Mouse (Mus musculus) left cerebral cortex, adult 9 months (tissue): Measurements from ENCODE around the gene Ceacam20.
"Not testable (repeated sequence)": the region's sequence is repeated elsewhere in the genome, so short reads cannot be mapped to it uniquely, and the experiment has no call there.

Experiments used
- DNase-seq, 2 experiments: peaks; one replicate each; pipeline ENCODE4 v3.0.0; 2022; ENCODE audit warnings: low spot score in 2 of 2

Gene Ceacam20

DNA sequence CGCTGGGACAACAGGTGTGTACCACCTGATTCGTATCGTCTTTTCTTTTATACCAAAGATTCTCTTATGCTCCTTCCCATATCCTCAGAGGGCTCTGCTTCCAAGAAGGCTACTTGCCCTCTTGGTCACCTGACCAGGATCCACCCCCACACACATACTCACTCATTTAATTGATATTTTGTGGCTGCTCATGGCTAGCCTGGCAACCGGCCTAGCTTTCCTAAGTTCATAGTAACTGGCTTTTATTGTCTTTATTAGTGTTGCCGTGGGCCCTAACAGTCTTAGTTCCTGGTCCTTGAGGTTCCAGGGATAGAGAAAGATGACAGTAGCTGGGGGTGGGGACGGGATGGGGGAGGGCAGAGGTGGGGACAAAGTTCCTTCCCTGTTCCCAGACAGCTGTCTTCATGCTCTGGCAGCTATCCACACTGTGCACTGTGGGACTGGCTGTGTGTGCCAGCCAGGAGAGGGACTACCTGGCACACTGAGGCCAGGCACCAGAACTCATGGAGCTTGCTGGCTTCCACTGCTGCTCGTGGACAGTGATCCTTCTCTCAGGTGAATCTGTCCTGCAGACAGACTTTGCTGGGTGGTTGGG, at the start of gene Ceacam20:
Gene Ceacam20, plus strand, starts transcription at position 428 of the 595 bp plus-strand sequence.
- no peak for DNase-seq

DNA sequence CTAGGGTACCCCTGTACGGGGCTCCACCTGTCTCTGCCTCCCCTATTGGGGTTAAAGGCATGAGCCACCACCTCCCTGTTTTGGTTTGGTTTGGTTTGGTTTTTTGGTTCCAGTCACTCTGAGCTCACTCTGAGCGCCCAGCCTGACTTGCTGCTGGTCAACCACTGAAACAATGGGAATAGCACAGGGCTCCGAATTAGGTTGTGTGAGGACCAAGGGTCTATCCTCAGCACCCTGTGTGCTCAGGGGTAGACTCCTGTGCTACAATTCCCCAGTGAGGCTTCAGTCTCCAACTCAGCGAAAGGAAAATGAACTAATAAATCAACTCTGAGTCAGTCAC, 45.1 kb upstream of the Ceacam20 start:
- DNase-seq = no peak

DNA sequence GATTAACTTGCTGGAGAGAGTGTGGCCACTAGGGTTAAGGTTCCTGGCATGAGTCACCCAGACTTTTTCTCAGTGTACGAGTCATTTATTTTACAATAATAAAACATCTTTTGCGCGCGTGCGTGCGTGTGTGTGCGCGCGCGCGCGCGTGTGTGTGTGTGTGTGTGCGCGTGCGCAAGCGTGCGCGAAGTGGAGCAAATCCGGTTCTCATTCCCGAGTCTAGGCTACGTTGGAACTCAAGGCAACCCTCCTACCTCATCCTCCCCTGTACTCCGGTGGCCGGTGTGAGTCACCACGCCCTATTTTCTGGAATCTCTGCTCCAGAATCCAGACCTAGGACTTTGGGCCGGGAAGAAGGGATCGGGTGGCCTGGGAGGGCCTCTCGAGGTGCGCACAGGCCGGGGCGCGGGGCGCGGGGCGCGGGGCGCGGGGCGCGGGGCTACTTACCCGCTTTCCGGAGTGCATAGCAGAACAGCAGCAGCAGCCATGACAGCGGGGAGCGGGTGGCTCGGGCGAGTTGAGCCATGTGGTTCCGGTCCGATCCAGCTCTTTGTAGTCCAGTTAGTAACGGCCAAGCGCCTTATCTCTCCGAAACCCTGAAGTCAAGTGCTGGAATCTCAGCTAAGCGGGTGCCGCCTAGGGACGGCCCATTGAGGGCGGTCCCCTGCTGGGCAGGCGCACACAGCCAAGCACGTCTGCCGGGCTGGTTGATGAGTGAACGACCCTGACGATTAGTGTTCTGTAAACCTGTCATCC, 44.5 kb upstream of the Ceacam20 start, which contains the start of gene Pvr:
Gene Pvr, minus strand, starts transcription at position 655 of the 756 bp plus-strand sequence.
- DNase-seq = peak in 1 of 2 experiments; percentile 74

DNA sequence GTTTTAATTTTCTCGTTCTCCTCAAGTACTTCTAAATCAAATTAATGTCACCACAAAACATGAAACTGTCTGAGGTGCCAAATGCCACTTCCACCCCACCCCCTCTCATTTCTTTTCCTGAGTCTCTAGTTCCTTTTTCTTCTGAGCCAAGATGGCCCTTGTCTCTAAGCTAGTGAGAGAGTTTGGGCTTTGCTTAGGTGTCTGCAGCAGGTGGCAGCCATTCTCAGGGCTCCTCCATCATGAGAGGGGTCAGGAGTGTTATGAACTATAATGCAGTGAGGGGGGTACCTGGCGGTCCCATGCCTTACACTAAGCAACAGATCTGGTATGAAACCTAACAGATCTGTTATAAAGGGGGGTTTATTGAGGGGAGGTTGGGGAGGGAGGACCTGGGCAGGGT, 41.9 kb upstream of the Ceacam20 start:
- no peak for DNase-seq

DNA sequence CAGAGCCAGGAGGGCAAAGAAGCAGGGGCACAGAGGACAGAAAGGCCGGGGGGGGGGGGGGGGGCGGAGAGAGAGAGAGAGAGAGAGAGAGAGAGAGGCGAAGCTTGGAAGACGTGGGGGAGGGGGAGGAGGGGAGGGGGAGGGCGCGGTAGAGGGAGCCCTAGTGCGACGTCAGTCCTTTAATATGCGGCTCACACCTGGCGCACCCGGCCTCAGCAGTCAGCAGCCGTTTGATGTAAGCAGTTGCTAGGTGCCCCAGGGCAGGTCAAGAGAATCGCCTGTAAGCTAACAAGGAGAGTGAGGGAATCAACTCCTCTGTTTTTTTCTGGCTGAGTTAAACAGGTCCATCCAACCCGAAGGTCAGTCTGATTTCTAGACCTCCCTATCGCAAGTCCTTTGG, 41.4 kb upstream of the Ceacam20 start:
- DNase-seq = no peak

DNA sequence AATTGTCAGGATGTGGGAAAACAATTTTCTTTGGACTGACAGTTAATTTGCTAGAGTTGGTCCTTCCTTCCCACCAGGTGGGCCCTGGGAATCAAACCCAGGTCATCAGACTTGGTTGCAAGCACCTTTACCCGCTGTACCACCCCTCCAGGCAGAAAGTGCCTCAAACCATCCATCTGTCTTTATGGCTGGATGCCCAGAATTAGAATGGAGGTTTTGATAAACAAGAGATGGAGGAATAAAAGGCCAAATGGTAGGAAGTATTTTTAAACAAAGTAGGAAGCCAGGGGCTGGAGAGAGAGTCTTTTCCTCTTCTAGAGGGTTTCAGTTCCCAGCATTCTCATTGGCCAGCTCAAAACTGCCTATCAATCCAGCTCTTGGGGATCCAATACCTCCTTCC, 39.8 kb upstream of the Ceacam20 start:
- no peak for DNase-seq

DNA sequence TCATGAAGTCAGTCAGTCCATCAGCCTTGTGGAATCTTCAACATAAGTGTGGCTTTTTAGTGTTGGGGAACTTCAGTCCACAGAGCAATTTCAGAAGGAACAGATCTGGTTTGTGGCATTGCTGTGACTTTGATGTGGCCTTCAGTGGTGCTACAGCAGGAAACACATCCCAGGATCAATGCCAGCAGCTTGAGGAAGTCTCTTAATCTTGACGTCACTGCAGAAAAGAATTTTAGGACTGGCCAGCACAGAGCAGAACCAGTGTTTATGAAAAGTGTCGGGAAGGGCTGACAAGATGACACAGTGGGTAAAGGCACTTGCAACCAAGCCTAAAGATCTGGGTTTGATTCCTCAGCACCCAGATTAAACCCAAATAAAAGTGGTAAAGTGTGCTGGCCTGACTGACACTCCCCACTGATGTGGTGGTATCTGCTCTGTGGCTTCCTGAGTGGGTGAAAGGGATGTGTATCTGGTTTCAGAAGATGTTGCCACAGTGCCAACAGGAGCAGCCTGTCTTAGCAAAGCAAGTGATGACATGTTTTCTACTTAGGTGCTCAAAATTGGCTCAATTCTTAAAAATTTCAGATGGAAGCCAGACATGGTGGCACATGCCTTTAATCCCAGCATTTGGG, 38.2 kb upstream of the Ceacam20 start:
- DNase-seq = no peak

DNA sequence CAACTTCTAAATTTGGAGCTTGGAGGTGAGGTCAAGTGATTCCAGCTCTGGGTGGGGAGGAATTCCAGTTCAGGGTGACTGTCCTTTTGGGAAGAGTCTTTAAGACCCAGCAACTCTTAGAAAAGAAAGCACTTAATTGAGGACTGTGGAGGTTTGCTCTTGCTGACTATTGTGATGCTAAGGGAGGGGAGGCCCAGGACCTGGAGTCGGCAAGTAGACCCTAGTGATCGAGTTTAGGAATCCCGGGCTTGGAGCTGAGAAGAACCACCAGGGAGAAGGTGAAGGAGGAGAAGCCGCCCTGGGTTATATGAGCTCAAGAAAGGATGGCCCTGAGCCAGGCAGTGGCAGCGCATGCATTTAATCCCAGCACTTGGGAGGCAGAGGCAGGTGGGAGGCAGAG, 36.7 kb upstream of the Ceacam20 start:
- DNase-seq = no peak

DNA sequence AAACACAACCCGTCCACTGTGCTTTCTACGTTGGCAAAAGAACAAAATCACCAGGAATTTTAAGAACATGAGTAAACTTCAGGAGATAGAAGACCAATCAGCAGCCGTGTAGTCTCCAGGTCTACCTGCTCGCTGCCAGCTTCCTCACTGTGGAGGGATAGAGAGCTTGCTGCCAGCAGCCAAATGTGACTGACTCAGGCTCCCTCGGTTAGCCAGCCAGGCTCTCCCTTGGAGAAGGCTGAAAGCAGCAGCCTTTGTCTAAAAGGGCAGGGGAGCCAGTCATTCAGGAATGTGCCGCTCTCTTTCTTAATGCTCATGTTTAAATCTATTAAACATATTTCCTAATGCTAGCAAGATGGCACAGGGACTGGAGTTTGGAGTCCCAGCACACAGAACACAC, 34.7 kb upstream of the Ceacam20 start:
- not testable (repeated sequence) for DNase-seq

DNA sequence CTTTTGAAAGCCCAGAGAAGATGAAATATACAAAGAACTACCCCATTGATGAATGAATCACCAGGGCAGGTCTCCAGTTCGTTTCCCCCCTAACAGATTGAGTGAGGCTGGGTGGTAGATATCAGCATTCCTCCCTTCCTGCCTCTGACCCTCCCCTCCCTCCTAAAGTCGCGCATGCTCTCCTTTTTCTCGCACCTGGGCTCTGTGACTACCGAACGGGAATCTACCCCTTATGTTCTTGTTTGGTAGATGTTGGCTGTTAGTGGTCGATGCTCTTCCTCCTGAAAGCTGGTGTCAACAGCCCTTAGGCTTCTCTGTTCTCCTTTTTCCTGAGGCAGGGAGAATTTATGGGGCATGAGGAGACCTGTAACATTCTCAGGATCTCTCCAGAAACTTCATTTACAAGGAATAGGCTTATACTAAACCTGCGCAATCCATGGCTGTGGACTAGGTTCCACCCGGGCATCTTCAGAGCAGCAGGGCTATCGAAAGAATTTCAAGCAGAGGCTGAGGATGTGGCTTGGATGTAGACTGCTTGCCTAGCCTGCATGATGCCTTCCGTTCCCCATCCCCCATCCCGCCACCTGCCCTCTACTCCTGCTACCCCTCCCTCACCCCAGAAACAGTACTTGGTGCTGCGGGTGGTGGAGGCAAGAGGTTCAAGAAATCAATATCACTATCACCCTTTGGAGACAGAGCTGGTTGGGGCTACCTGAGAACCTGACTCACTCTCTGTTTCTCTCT, 32.9 kb upstream of the Ceacam20 start:
- DNase-seq = no peak

DNA sequence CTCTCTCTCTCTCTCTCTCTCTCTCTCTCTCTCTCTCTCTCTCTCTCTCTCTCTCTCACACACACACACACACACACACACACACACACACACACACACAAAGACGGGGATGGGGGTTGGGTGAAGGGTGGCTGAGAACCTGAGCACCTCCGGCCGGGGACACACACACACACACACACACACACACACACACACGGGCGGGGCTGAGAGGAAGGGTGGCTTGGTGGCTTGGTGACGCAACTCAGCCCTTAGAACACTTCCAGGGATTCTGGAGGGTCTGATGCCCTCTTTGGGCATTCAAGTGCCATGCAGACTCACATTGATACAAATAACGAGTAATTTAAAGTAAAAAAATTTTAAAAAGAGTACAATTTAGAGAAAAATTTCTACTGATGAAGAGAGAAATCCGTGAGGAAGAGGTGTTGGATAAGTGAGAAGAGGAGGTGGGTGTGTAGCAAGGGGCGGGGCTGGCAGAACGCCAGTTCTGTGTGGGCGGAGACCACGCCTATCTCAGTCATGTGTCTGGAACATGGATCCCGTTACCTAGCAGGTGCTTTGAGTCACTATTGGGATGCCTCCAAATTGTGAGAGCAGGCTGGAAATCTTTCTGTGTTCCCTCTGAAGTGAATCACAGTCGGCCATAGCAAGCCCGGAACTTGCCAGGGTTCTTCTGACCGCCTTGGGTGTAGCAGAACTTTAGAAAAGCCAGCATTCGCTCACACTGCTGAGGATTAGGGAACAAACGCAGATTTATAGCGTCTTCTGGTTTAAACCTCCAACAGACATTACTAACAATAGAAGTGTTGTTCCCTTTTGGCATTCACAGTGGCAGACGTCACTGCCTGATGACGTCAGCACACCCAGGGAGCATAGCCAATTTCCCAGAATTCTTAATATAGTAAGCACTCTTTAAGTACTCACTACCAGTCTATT, 32.1 kb upstream of the Ceacam20 start:
- peak; percentile 66 to 89 for DNase-seq

DNA sequence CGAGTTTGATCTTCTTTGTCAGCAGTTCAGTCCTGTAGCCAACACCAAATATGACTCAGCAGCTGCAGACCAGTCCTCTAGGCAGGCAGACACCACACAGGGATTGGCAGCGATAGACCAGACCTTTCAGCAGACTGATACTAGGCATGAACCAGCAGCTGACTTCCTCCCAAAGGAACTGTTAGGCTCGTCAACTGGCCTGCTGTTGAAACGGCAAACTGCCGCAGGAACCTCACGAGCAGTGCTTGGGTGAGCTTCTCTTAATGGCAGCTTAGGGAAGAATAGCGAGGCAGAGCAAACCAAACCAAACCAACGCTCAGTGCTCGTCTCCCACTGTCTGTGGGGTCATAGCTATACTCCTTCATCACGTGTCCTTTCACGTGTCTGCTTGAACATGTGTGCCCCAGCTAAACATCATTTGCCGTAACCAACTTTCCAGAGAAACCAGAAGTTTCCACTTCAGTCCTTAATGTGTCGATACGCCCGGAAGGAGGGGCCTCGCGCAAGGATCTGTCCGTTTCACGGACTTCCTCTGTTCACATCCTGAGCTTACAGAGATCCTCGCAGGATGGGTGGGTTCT, 30.0 kb upstream of the Ceacam20 start:
- no peak for DNase-seq

DNA sequence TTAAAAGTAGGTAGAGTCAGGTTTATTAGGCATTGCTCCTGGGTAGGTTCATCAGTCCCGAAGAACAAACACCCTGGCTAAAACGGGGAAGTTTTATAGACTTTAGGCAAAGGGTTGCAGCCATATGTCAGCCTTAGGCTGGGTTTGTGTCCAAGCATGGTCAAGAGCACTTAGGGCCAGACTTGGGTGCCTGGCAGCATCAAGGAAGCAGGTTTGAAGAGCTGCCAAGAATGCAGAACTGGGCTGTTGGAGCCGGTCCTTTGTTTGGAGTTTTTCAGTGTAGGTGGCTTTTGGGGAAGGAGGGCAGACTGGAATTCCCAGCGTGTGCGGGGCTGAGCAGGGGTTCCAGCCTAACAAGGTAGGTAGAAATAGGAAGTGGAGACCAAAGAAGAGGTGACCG, 29.3 kb upstream of the Ceacam20 start:
- no peak for DNase-seq

DNA sequence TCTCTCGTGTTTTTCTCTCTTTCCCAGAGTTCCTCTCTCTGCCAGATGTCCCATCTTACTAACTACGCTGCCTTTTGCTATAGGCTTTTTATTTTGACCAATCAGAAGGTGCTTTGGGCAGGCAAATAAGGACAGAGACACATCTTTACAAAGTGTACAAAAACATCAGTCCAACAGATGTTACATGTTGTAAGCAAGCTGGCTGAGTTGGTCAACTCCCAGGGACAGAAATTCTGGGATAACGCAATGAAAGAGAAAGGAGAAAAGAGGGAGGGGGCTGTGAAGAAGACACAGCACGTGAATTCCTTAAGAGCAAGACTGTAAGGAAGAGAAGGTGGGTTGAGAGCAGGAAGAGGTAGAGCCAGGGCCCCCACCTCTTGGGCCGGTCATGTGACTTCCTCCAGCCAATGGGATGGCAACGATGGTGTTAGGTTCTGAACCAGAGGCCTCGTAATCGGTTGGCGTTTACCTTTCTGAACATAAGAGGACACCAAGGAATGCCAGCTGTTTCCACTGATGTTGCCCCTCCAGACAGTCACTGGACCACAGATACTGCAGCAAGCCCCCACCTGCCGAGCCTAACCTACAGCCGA, 27.9 kb upstream of the Ceacam20 start:
- no peak for DNase-seq

DNA sequence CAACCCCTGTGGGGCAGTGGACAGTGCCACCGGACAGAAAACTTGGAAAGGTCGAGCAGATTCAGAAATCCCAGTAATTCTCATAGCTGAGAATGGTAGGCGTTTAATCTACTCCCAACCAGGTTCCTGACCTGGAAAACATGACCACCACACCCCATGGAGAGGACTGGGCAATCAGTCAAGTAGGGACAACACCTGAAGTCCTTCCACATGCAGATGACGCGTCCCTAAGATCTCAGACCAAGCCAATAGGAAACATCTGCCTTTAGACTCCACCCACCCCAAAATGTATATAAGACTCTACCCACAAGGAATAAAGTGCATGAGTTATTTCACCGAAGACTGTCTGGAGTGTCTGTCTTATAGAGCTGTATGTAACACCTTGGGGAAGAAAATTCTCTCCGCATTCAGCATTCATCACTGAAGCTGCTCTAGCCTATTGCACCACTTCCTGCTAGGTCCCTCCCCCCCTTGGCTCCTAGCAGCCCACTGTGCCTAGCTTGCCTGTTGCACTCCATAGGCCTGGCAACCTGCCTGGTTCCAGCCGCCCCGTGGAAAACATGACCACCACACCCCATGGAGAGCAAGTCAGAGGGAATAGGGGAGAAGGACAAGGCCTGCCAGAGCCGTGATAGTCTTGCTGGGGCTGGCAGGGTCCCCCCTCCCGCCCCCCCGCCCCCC, 25.5 kb upstream of the Ceacam20 start:
- peak in 1 of 2 experiments; percentile 63 for DNase-seq

DNA sequence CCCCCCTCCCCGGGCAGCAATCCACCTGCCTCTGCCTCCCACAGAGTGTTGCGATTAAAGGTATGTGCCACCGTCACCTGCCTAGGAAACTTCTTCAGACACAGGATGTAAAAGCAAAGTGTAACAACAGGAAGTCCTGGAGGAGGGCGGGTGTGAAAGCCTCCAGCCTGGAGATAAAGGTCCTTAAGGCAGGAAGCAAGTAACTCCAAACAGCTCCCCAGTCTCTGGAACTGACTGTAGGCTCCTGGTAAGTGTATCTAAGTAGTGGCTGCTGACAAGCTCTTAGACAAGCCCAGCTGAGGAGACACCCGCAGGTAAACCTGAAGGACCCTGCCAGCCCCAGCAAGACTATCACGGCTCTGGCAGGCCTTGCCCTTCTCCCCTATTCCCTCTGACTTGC, 25.0 kb upstream of the Ceacam20 start:
- DNase-seq = no peak

DNA sequence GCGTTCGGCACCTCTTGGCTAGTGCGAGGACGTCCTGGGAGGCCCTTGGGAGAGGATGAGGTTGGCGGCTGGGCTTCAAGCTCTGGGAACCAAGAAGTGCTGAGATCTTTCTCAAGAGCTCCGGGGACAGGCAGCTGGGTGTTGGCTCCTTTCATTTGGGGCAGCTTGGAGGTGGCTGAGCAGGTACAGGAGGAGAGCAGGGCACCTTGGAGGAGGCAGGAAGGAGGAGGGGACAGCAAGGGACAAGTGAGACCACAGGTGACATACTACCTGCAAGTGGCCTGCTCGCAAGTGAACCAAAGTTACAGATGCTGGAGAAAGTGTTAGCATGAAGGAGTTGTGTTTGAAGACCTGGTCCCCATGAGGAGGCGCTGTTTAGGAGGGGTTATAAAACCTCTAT, 20.5 kb upstream of the Ceacam20 start:
- DNase-seq = no peak

DNA sequence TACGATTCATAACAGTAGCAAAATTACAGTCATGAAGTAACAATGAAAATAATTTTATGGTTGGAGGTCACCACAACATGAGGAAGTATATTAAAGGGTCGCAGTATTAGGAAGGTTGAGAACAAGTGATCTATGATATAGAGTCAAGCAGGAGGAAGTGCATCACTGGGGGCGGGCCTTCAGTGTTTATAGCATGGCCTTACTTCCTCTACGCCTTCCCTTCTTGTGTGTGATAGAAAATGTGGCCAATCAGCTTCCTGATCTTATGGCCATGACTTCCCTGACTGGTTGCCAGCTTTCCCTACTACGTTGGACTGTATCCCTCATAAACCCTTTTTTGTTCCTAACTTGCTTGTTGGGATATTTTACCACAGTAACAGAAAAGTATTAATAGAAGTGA, 20.0 kb upstream of the Ceacam20 start:
- no peak for DNase-seq

DNA sequence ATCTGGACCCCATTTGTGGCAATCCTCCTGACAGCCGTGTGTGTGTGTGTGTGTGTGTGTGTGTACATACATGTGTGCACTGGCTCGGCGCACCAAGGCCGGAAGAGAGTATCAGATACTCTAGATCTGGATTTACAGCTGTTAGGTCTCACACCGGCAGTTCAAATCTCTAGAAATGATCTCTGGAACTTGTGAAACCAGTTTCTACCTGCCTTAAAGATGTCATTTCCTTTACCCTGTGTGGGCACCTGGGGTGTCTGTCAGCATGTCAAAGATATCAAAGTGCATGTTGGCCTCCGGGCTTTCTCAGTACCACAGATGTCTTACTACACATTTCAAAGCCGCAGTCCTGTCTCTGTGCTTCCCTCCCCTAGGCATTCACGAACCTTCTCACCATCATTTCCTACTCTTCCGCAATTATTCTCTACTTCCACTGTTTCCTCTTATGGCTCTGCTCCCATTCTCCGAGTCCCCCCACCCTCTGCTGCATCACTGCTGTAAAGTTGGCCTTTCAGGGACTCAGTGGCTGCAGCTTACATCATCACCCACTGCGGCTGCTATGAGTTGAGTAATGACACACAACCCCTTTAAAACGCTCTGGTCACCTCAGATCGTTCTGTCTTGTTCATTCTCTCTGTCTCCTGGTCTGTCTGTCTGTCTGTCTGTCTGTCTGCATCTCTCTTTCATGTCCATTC, 19.2 kb upstream of the Ceacam20 start:
- DNase-seq = no peak
